Mouse (Mus musculus) stomach, embryonic 16.5 days (tissue): ENCODE results near the gene Zfp523. TPM values are rescaled to one million over a fixed set of nuclear protein-coding genes. Genes with fewer than 3 reads are reported as not detected.
A peak's percentile ranks its signal among the peaks of the same experiment; 100 is the strongest.

Experiments used
- ATAC-seq: fragments of 200-750 bp; cut with Nextera tagmentation; 2 replicates; pipeline ENCODE4 v1.8.0; 2017; ENCODE audit warnings: moderate number of reproducible peaks, moderate TSS enrichment; ENCODE audit not compliant: insufficient read depth, low FRiP score
- H3K27ac ChIP-seq: fragments of 300-500 bp; sonication (generic); 2 replicates; pipeline ENCODE4 v1.5.1; 2014; ENCODE audit warnings: low read length
- H3K27me3 ChIP-seq: fragments of 300-500 bp; sonication (generic); 2 replicates; pipeline ENCODE4 v1.6.1; 2014; ENCODE audit warnings: low read length, control low read depth, mixed read lengths; ENCODE audit not compliant: control insufficient read depth, insufficient read depth
- H3K36me3 ChIP-seq: fragments of 300-500 bp; sonication (generic); 2 replicates; pipeline ENCODE4 v1.6.1; 2014; ENCODE audit warnings: low read length; ENCODE audit not compliant: control insufficient read depth, insufficient read depth
- H3K4me1 ChIP-seq: fragments of 300-500 bp; sonication (generic); 2 replicates; pipeline ENCODE4 v1.6.1; 2014; ENCODE audit warnings: low read length, control low read depth, mixed read lengths; ENCODE audit not compliant: control insufficient read depth, insufficient read depth
- H3K4me2 ChIP-seq: fragments of 300-500 bp; sonication (generic); 2 replicates; pipeline ENCODE4 v1.6.1; 2014; ENCODE audit warnings: low read depth, low read length, mixed read lengths
- H3K4me3 ChIP-seq: fragments of 300-500 bp; sonication (generic); replicated peaks from 2 replicates; pipeline ENCODE4 v1.5.1; 2014; ENCODE audit warnings: mild to moderate bottlenecking, low read length
- H3K9ac ChIP-seq: fragments of 300-500 bp; sonication (generic); 2 replicates; pipeline ENCODE4 v1.6.1; 2014; ENCODE audit warnings: low read length
- H3K9me3 ChIP-seq: fragments of 300-500 bp; sonication (generic); replicated peaks from 2 replicates; pipeline ENCODE4 v1.6.1; 2016; ENCODE audit warnings: low read length, control low read depth; ENCODE audit not compliant: control insufficient read depth
- WGBS: fragments of 180-500 bp; shearing (Covaris S2); extraction: QIAGEN DNeasy Blood & Tissue Kit; methylation state at CpG from one replicate; pipeline ENCODE4 v1.1.7; 2014; 5-methylcytosine and 5-hydroxymethylcytosine counted together
- polyA plus RNA-seq: library from polyadenylated mRNA; unstranded; fragments of >200 nt; fragmentation: Nextera tagmentation; extraction: Ambion mirVana; gene quantifications from 2 replicates; pipeline ENCODE4 v1.2.1, GENCODE M21; 2015

The Zfp523 gene
- polyA plus RNA-seq, 1 experiment from 2014 or later = 27.5 TPM

DNA sequence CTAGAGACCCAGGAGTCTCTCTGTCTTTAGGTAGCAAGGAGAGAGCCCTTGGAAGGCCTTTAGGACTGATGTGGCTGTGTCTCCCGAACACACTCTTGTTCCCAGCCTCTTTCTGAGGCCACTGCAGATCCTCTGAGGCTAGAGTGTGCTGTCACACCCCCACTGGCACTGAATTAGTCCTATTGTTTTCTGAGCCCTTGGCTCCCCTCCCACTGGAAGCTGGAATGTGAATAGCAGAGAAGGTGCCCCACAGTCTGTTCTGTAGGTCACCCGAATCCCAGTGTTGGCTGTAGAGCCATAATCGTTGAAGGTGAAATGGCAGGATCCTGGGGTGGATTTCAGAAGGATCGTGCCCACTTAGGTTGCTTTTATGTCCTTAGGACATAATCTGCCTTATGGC lies 3.4 kb downstream of the Zfp523 start:
- H3K36me3 ChIP-seq = no peaks in the 10 kb centered on the region
- H3K4me2 ChIP-seq = no peak overlapping the region
- peak overlapping the region; percentile 26 for H3K27ac ChIP-seq
- WGBS = 66% methylated on average over 4 of the region's 4 CpGs
- peaks cover 27% of the 10 kb centered on the region for H3K4me1 ChIP-seq
- no peaks in the 10 kb centered on the region for H3K9me3 ChIP-seq
- no peak overlapping the region for H3K4me3 ChIP-seq
- no peaks in the 10 kb centered on the region for H3K27me3 ChIP-seq
- ATAC-seq = no peak
- H3K9ac ChIP-seq = peak overlapping the region; percentile 49

DNA sequence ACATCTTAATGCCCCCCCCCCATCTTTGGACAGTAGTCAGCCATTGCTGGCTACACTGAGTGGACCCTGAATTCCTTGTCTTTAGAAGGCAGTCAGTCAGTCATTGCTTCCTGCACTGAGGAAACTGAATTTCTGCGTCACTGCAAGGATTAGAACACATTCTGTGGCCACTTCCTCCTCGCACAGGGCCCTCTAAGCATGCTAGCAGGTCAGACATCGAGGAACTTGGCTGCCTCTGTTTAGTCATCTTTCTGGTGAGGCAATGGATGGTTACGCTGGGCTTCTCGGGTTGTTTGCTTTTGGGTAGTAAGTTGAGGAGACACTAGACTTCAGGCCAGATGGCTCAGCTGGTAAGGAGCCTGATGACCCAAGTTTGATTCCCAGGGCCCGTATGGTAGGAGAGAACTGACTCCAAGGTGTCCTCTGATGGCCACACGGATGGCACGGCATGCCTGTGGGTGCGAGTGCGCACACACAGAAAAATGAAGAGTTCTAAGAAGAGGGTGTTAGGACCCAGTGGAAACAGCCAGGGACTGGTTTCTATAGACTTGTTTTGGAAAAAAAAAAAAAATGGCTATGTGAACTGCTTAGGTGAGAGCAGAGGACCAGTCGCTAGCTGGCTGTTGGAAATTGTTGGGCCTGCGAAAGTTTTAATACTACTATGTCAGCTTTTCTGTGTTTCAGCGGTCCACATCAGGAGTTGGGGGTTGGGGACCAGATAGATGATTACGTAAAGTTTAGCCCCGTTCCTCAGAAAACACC lies 4.0 kb downstream of the Zfp523 start:
- no peak overlapping the region for H3K9ac ChIP-seq
- 69% methylated on average over 15 of the region's 15 CpGs for WGBS
- H3K36me3 ChIP-seq = no peaks in the 10 kb centered on the region
- H3K4me1 ChIP-seq = peaks cover 27% of the 10 kb centered on the region
- H3K4me2 ChIP-seq = no peak overlapping the region
- ATAC-seq = no peak
- H3K4me3 ChIP-seq = no peak overlapping the region
- no peaks in the 10 kb centered on the region for H3K27me3 ChIP-seq
- H3K9me3 ChIP-seq = no peaks in the 10 kb centered on the region
- peak overlapping the region; percentile 26; the same call in 1 of the 2 replicates for H3K27ac ChIP-seq

DNA sequence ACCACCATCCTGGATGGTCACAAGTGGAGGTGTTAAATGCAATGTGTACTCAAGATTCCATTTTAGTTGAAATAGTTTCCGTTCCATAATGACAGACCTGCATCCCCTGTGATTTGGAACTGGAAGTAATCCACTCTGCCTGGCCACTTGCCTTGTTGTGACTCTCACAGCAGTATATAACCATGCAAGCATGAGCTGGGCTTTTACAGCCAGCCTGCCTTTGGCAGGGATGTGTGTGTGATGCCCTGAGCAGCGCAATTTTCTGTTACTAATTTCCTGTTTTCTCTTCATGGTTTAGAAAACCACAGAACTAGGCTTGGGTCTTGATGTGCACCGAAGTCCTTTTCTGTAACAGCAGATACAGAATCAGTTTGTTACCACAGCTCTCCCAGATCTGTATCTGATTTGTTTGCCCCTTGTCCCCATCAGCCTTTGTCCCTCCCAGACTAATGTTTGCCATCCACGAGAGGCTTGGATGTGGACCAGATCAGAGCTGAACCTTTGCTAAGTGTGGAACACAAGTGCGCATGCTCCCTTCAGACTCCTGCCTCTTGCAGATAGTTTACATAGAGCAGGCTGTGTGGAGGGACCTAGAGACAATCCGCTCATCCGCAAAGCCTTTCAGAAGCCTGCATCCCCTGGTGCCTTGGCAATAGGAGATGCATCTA lies 8.2 kb downstream of the Zfp523 start:
- ATAC-seq = no peak
- 67% methylated on average over 7 of the region's 7 CpGs for WGBS
- no peak overlapping the region for H3K4me3 ChIP-seq
- no peak overlapping the region for H3K27ac ChIP-seq
- peaks cover 15% of the 10 kb centered on the region for H3K4me1 ChIP-seq
- H3K9me3 ChIP-seq = no peaks in the 10 kb centered on the region
- no peak overlapping the region for H3K9ac ChIP-seq
- no peaks in the 10 kb centered on the region for H3K27me3 ChIP-seq
- no peak overlapping the region for H3K4me2 ChIP-seq
- H3K36me3 ChIP-seq = no peaks in the 10 kb centered on the region

DNA sequence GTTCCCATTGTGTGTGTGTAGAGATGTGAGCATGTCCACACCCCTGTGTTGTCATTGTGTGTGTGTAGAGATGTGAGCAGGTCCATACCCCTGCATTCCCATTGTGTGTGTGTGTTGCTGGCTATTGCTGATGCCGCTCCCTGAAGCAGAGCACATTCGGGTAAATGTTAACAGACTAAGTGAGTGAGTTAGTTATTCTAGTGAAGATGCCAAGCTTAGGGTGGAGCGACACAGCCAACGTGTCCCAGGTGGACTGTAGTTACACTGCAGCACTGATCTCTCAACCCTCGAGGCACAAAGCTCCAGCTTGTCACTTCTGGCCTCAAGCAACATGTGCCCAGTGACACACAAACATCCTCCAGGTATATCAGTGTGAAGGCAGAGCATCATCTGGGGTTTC lies 11.4 kb downstream of the Zfp523 start:
- ATAC-seq = no peak
- no peak overlapping the region for H3K4me2 ChIP-seq
- 85% methylated on average over 5 of the region's 5 CpGs for WGBS

DNA sequence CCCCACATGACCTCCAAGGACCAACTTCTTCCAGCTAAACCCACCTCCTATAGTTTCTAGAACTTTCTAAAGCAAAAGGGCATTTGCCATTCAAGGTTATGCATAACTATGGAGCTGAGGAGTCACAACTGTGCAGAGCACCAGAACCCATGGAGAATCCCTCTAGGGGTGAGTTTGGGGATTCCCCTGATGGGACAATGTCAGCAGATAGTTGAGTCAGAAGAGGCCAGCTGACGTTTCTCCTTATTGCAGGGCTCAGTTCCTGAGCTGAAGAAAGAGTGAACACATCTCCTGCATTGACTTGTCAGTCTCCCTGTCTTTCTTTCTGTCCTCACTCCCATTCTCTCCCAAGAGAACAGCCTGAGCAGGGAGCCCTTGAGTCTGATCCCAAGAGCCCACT lies 15.8 kb downstream of the Zfp523 start:
- Histone ChIP-seq H3K9ac (no peak overlapping the region), H3K4me1 (no peaks in the 10 kb centered on the region), H3K27ac (no peak overlapping the region), H3K9me3 (no peaks in the 10 kb centered on the region), H3K27me3 (no peaks in the 10 kb centered on the region), H3K36me3 (peaks cover 4% of the 10 kb centered on the region; the same call in 1 of the 2 replicates), H3K4me2 (no peak overlapping the region), H3K4me3 (no peak overlapping the region)
- ATAC-seq = no peak
- 54% methylated on average over 1 of the region's 1 CpGs for WGBS

More for the DNA sequence above, 11.4 kb downstream of the Zfp523 start:
- Histone ChIP-seq H3K27me3 (no peaks in the 10 kb centered on the region), H3K9me3 (no peaks in the 10 kb centered on the region), H3K4me1 (no peaks in the 10 kb centered on the region), H3K4me3 (no peak overlapping the region), H3K9ac (no peak overlapping the region), H3K36me3 (0 out of 2 replicates have a peak, but pooled peaks cover 3% of the 10 kb centered on the region), H3K27ac (no peak overlapping the region)

DNA sequence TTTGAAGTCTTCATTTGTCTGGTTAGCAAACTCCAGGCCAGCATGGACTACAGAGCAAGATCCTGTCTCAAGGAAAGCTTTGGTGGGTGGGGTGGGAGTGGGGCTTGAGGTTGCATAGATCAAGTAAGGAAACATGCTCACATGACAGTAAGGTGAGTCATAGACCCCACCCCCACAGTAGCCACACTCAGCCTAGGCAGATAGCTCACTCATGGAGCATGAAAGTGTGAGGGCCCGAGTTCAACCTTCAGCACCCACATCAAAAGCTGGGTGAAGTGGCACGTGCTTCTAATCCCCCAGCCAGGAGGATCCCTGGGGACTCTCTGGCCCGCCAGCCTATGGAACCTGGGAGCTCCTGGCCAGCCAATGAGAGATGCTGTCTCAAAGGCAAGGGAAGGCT lies 16.6 kb downstream of the Zfp523 start:
- no peak overlapping the region for H3K9ac ChIP-seq
- ATAC-seq = no peak
- H3K4me2 ChIP-seq = no peak overlapping the region
- no peak overlapping the region for H3K4me3 ChIP-seq
- 84% methylated on average over 3 of the region's 3 CpGs for WGBS
- no peaks in the 10 kb centered on the region for H3K9me3 ChIP-seq
- no peaks in the 10 kb centered on the region for H3K27me3 ChIP-seq
- H3K27ac ChIP-seq = no peak overlapping the region
- H3K36me3 ChIP-seq = peaks cover 12% of the 10 kb centered on the region
- H3K4me1 ChIP-seq = no peaks in the 10 kb centered on the region

DNA sequence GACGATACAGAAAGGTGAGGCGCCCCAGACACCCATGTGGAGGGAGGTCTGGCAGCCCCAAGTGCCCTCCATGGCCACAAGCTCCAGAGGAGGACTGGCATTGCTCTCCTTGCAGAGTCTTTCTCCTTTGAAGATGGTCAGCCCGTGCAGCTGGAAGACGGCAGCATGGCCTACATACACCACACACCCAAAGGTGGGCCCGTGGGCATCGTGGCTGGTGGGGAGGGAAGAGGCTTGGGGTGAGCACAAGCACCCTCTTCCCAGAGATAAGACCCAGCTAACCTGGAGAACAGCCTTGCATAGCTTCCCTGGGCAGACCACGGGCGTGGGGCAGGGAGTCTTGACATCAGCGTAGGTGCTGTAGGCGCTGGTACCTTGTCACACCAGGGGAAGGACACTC lies 18.1 kb downstream of the Zfp523 start:
- H3K9me3 ChIP-seq = no peaks in the 10 kb centered on the region
- H3K27me3 ChIP-seq = no peaks in the 10 kb centered on the region
- no peak overlapping the region for H3K4me3 ChIP-seq
- ATAC-seq = no peak
- WGBS = 90% methylated on average over 10 of the region's 10 CpGs
- no peaks in the 10 kb centered on the region for H3K4me1 ChIP-seq
- peaks cover 15% of the 10 kb centered on the region for H3K36me3 ChIP-seq
- no peak overlapping the region for H3K9ac ChIP-seq
- H3K27ac ChIP-seq = no peak overlapping the region
- no peak overlapping the region for H3K4me2 ChIP-seq

DNA sequence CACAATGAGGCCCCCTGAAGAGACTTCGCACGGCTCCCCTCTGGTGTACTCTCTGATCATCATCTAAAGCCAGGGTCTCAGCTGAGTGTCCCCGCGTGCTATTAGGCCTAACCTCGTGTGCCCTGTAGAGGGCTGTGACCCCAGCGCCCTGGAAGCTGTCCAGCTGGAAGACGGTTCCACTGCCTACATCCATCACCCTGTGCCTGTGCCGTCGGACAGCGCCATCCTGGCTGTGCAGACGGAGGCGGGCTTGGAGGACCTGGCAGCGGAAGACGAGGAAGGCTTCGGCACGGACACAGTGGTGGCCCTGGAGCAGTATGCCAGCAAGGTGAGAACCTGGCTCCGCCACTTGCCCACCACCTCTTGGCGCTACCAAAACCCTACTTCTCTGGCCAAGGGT lies 20.7 kb downstream of the Zfp523 start:
- WGBS = 56% methylated on average over 18 of the region's 18 CpGs
- ATAC-seq = no peak
- no peak overlapping the region for H3K4me3 ChIP-seq
- no peaks in the 10 kb centered on the region for H3K9me3 ChIP-seq
- no peak overlapping the region for H3K4me2 ChIP-seq
- no peak overlapping the region for H3K9ac ChIP-seq
- H3K27ac ChIP-seq = no peak overlapping the region
- H3K4me1 ChIP-seq = no peaks in the 10 kb centered on the region
- peaks cover 17% of the 10 kb centered on the region for H3K36me3 ChIP-seq
- no peaks in the 10 kb centered on the region for H3K27me3 ChIP-seq

DNA sequence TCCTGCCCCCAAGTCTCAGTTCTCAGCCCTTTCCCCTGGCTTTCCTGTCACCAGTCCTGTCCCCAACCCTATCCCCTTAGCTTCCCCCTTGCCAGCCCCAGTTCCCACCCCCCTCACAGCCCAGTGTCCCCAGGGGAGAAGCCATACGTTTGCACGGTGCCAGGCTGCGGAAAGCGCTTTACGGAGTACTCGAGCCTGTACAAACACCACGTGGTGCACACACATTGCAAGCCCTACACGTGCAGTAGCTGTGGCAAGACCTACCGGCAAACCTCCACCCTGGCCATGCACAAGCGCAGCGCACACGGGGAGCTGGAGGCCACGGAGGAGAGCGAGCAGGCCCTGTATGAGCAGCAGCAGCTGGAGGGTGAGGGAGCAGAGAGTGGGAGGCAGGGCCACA lies 25.1 kb downstream of the Zfp523 start:
- Histone ChIP-seq H3K27ac (no peak overlapping the region), H3K4me3 (no peak overlapping the region), H3K4me1 (peaks cover under 1% of the 10 kb centered on the region; the same call in 1 of the 2 replicates), H3K36me3 (peaks cover 20% of the 10 kb centered on the region), H3K27me3 (no peaks in the 10 kb centered on the region), H3K9ac (no peak overlapping the region), H3K4me2 (no peak overlapping the region), H3K9me3 (no peaks in the 10 kb centered on the region)
- 78% methylated on average over 14 of the region's 14 CpGs for WGBS
- ATAC-seq = no peak
